Mouse (Mus musculus) gastrocnemius, postnatal 4 days (tissue): ENCODE results near the gene Dynlt1f. TPM values are rescaled to one million over a fixed set of nuclear protein-coding genes. Genes with fewer than 3 reads are reported as not detected.
"Not testable (repeated sequence)": the region's sequence is repeated elsewhere in the genome, so short reads cannot be mapped to it uniquely, and the experiment has no call there.

Source experiments
- DNase-seq, 2 experiments: peaks; one replicate each; pipeline ENCODE4 v3.0.0; 2021 to 2022; ENCODE audit warnings: low spot score in 2 of 2, mixed read lengths in 2 of 2
- total RNA-seq, 2 experiments: library from RNA; stranded (reverse); gene quantifications; 2 replicates each; pipeline ENCODE4 v1.2.3; 2021

Dynlt1f gene
- total RNA-seq, 2 experiments from 2014 or later, result 121 to 140 TPM

GRCm38 (mm10) chr17:6662840-6663239 lies 7.1 kb upstream of the Dynlt1f start:
- peak in 1 of 2 experiments; percentile 4 for DNase-seq

GRCm38 (mm10) chr17:6661093-6661816 lies 5.6 kb upstream of the Dynlt1f start:
- peak; percentile 23 to 37 for DNase-seq

- DNase-seq, result peak in 1 of 2 experiments; percentile 14
Observed at GRCm38 (mm10) chr17:6660589-6660988, 4.9 kb upstream of the Dynlt1f start.

GRCm38 (mm10) chr17:6658801-6659200 lies 3.1 kb upstream of the Dynlt1f start, which contains the start of gene Sytl3:
Sytl3 (plus strand) TSS chr17:6659093.
- peak in 1 of 2 experiments; percentile 11 for DNase-seq

- DNase-seq, result not testable (repeated sequence)
Observed at GRCm38 (mm10) chr17:6656471-6656870, 771 bp upstream of the Dynlt1f start.

GRCm38 (mm10) chr17:6655087-6655511 lies 601 bp downstream of the Dynlt1f start:
- DNase-seq, result peak in 1 of 2 experiments; percentile 62

GRCm38 (mm10) chr17:6653341-6653946 lies 2.3 kb downstream of the Dynlt1f start:
- not testable (repeated sequence) for DNase-seq

- not testable (repeated sequence) for DNase-seq
Observed at GRCm38 (mm10) chr17:6650904-6651565, 4.7 kb downstream of the Dynlt1f start.

- not testable (repeated sequence) for DNase-seq
Observed at GRCm38 (mm10) chr17:6647452-6647851, 8.2 kb downstream of the Dynlt1f start.

- not testable (repeated sequence) for DNase-seq
Observed at GRCm38 (mm10) chr17:6646841-6647240, 8.9 kb downstream of the Dynlt1f start.

GRCm38 (mm10) chr17:6645668-6646067 lies 10.0 kb downstream of the Dynlt1f start:
- not testable (repeated sequence) for DNase-seq

- DNase-seq, result not testable (repeated sequence)
Observed at GRCm38 (mm10) chr17:6644673-6645072, 11.0 kb downstream of the Dynlt1f start.

- DNase-seq, result peak in 1 of 2 experiments; percentile 7
Observed at GRCm38 (mm10) chr17:6644210-6644609, 11.5 kb downstream of the Dynlt1f start.

GRCm38 (mm10) chr17:6640771-6641429 lies 14.8 kb downstream of the Dynlt1f start:
- peak in 1 of 2 experiments; percentile 10 for DNase-seq

- not testable (repeated sequence) for DNase-seq
Observed at GRCm38 (mm10) chr17:6640044-6640637, 15.6 kb downstream of the Dynlt1f start.

- not testable (repeated sequence) for DNase-seq
Observed at GRCm38 (mm10) chr17:6639486-6639885, 16.2 kb downstream of the Dynlt1f start.

- not testable (repeated sequence) for DNase-seq
Observed at GRCm38 (mm10) chr17:6638444-6638843, 17.3 kb downstream of the Dynlt1f start.

GRCm38 (mm10) chr17:6637434-6637833 lies 18.3 kb downstream of the Dynlt1f start:
- DNase-seq, result not testable (repeated sequence)

- peak in 1 of 2 experiments; percentile 14 for DNase-seq
Observed at GRCm38 (mm10) chr17:6636861-6637260, 18.8 kb downstream of the Dynlt1f start.

- not testable (repeated sequence) for DNase-seq
Observed at GRCm38 (mm10) chr17:6635781-6636180, 19.9 kb downstream of the Dynlt1f start.

- DNase-seq, result not testable (repeated sequence)
Observed at GRCm38 (mm10) chr17:6632850-6633249, 22.9 kb downstream of the Dynlt1f start.
